Mouse (Mus musculus) embryonic stem cell, embryonic (primary cell): ENCODE measurements at regions not wholly inside any gene's neighbourhood (a gene's known extent, or its start where the extent isn't known, plus 50 kb on each side); places are given as distances from the start of the nearest gene placed in this dataset.

Experiments
- CTCF ChIA-PET, 4 experiments: fragments of 300-600 bp in 2 of 4; fragments of 350-600 bp in 2 of 4; sonication (Branson Sonifier 250); formaldehyde crosslinking; loops; one replicate each; lab custom pipeline; 2022; ENCODE audit warnings: inconsistent platforms in 2 of 4; lab: Charles Lee
- POLR2A ChIA-PET, 4 experiments: fragments of 300-600 bp in 2 of 4; fragments of 350-600 bp in 2 of 4; sonication (Branson Sonifier 250); formaldehyde crosslinking; loops; one replicate each; lab custom pipeline; 2022; ENCODE audit warnings: antibody characterized with exemption in 4 of 4, inconsistent platforms in 1 of 4; lab: Charles Lee

DNA sequence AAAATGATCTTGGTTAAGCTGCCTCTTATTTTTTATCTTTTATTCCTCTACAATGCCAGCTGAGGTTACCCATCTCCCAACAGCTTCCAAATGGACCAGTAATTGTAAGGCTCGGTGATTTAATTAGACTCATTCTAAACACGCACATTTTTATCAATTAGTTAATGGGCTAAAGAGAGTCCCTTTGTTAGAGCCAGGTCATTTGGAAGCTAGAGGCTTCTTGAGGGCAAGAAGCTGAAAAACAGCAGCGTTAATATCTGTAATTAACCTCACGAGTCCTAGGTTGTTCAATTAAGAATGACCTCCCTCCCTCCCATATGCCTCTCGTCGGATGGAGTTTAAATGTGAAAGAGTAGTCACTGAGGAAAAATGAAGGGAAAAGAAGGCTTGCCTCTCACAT, 66.5 kb downstream of the Otx2 start:
- POLR2A ChIA-PET, result interaction anchor here in 1 of 4 experiments (1.7 kb wide), 1 partner anchor 15 kb away, joined by 4 read pairs; no protein-coding TSS in a partner anchor
- CTCF ChIA-PET, result interaction anchor here in 1 of 4 experiments (0.6 kb wide), 1 partner anchor 523 kb away, joined by 9 read pairs; no protein-coding TSS in a partner anchor

DNA sequence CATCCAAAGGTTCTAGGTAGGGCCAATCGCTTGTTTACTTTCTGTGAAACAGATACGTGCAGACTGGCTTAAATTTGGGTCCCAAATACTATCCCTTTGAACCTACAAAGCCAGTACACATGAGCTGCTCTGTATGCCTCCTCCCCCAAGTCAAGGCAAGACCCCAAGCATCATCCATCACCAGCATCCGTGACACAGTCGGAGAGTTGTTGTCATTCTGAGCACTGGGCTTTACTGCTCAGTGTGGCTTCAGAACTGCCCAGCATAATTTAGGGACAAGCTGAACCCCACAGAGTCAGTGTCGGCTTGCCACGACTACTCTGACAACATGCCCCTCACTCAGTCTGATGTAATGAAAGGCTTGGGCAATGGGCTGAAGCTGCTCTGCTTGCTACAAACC, 70.1 kb downstream of the Otx2 start:
- CTCF ChIA-PET, result no interaction called here
- POLR2A ChIA-PET, result interaction anchor here in 1 of 4 experiments (0.5 kb wide), 1 partner anchor 230 kb away, joined by 3 read pairs; no protein-coding TSS in a partner anchor

DNA sequence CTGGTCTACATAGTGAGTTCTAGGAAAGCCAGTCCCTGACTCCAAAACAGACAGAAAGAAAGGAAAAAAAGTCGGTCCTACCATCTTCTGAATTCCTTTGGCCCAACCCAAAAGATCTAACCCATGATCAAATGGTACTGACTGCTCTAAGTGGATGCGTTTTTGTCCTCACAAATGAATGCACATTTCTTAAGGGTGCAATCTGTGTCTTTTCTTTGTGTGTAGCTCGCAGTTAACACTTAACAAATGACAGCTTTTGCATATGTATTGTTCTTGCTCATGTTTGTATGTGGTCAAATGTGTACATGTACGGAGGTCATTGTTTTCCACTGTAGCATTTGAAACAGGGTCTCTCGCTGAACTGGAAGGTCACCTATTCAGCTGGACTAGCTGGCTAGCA, 79.3 kb downstream of the Otx2 start:
- CTCF ChIA-PET, result interaction anchor here in 1 of 4 experiments (0.6 kb wide), 1 partner anchor 1302 kb away, joined by 3 read pairs; no protein-coding TSS in a partner anchor
- POLR2A ChIA-PET, result interaction anchor here in 3 of 4 experiments (0.6 to 1.5 kb wide), 12 partner anchors 10 to 280 kb away, joined by 3 to 9 read pairs (median 4); no protein-coding TSS in a partner anchor

DNA sequence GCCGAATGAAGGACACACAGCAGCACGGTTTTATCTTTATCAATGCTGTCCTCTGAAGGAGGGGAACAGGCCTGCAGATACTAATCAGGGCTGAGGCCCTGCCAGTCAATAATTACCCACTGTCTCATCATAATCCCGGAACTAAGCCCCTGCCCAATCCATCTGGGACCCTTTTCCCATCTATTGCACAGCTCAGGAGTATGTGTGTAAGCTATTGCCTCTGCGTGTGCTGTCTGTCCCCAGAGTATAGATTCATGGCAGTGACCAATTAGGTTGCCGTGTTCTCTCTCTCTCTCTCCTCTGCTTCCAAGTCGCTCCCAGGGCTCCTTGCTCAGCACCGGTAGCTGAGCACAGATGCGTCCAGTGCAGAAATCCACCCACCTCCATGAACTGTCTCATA, 80.3 kb downstream of the Otx2 start:
- POLR2A ChIA-PET, result interaction anchor here in 2 of 4 experiments (1.4 to 1.5 kb wide), 2 partner anchors 62 kb away, joined by 3 read pairs; no protein-coding TSS in a partner anchor
- CTCF ChIA-PET, result no interaction called here

DNA sequence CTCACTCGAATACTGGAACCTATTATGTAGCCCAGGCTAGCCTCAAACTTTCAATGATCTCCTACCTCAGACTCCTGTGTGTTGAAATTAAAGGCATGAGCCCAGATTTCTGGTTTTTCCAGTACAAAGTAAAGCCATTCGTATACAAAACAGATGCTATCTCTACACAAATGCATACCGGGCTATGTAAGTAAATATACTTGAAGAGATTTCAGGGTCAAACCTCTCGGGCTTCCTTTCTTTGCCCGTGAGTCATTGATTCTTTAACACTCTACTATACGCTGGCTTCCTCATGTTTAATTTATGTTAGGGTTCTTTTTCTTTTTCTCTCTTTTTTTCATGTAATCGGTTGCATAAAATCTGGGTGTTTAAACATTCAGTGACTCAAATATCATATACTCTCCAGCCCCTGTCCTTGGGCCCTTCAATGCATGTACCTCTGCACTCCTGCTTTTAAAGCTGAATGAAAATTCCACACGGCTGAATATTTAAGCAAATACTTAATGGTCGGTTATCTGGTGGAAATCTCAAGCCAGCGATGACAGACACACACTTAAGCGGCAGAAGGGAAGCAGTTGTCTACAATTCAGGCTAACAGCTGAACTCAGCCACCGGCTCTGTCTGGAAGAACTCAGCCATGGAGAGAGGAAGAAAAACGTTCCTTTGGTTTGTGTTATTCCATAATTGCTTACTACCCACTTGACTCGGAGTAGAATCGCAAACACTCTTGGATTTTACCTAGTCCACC, 82.0 kb downstream of the Otx2 start:
- POLR2A ChIA-PET, result interaction anchor here in 2 of 4 experiments (0.6 to 1.5 kb wide), 3 partner anchors 15 to 69 kb away, joined by 3 to 4 read pairs (median 3); no protein-coding TSS in a partner anchor
- CTCF ChIA-PET, result interaction anchor here in 1 of 4 experiments (0.6 kb wide), 1 partner anchor 436 kb away, joined by 3 read pairs; no protein-coding TSS in a partner anchor

DNA sequence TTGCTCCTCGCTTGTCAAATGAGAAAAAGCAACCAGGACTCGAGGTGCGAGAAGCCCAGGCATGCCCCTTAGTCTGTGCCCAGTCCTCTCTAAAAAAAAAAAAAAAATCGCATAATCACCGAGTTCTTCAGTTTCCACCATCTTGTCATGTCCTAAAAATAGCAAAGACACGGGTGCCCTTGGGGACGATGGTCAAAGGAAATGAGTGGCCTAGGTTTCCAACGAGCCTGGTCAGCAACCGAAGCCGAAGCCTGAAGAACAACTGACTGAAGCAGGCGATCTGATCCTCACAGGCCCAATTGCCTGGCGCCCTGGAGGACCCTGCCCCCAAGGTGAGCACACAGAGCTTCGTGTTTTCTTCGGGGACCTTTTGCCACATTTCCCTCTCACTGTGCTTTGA, 83.2 kb downstream of the Otx2 start:
- POLR2A ChIA-PET, result interaction anchor here in 3 of 4 experiments (0.6 to 1.0 kb wide), 4 partner anchors 8 to 770 kb away, joined by 3 to 5 read pairs (median 4); no protein-coding TSS in a partner anchor
- CTCF ChIA-PET, result interaction anchor here in 1 of 4 experiments (0.8 kb wide), 1 partner anchor 8 kb away, joined by 4 read pairs; no protein-coding TSS in a partner anchor

DNA sequence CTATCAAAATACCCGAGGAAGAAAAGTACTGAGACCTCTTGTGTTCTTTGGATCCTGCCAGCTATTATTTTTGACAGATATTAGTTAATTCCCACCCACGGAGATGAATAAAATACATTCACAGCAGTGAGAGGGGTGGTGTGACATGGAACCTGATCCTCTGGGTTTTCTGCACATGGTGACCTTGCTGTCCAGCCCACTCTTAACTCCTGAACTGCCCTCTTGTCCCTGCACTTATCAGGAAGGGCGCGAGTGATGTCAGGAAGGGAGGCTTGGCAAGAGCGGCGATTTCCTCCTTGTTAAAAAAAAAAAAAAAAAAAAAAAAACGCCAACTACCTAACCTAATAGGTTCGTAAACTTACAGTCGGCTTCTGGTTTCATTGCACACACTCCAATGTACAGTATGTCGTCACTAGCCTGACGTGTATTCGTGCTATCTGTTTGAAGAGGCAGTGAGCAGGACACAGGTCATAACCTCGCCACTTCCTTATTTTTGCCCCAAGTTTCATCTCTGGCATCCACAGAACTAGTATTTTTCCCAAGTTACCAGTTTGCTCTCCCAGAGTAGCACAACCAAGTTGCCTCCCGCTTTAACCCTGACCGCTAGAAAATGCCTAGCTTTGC, 83.8 kb downstream of the Otx2 start:
- ChIA-PET CTCF (interaction anchor here in 2 of 4 experiments (0.6 kb wide), 3 partner anchors 9 to 324 kb away, joined by 3 to 8 read pairs (median 4); no protein-coding TSS in a partner anchor), POLR2A (interaction anchor here (0.6 to 1.0 kb wide), 5 partner anchors 8 to 1225 kb away, joined by 3 to 7 read pairs (median 4); no protein-coding TSS in a partner anchor)

DNA sequence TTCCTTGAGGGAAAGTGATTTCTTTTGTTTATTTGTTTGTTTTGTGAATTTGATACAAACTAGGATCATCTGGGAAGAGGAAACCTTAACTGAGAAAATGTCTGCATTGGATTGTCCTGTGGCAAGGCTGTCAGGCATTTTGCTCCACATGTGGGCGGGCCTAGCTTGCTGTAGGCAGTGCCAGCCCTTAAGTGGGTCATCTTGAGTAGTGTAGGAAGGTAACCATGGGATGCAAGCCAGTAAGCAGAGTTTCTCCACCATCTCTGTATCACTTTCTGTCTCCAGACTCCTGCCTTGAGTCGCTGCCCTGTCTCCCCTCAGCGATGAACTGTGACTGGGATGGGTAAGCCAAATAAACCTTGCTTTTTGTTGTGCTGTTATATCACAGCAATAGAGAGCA, 87.8 kb downstream of the Otx2 start:
- ChIA-PET CTCF (no interaction called here), POLR2A (interaction anchor here in 1 of 4 experiments (0.7 kb wide), 1 partner anchor 123 kb away, joined by 3 read pairs; no protein-coding TSS in a partner anchor)

DNA sequence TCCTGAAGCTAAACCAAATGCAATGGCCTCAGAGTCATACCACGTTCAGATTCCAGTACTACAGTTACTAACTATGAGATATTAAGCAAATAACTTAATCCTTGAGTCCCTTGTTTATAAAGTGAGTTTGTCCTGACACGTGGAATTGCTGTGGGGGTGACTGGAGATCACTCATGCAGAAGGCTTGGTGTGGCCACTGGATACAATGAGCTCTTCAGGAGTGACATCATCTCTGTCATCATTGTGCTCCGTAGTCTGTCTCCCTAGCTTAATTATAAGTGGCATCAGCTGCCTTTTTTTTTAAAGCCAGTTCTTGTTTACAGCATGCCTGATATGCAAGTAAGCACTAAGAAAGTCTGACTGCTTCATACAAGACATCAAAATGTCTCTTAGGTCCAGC, 89.0 kb downstream of the Otx2 start:
- CTCF ChIA-PET, result no interaction called here
- POLR2A ChIA-PET, result interaction anchor here in 1 of 4 experiments (1.3 kb wide), 1 partner anchor 10 kb away, joined by 4 read pairs; no protein-coding TSS in a partner anchor

DNA sequence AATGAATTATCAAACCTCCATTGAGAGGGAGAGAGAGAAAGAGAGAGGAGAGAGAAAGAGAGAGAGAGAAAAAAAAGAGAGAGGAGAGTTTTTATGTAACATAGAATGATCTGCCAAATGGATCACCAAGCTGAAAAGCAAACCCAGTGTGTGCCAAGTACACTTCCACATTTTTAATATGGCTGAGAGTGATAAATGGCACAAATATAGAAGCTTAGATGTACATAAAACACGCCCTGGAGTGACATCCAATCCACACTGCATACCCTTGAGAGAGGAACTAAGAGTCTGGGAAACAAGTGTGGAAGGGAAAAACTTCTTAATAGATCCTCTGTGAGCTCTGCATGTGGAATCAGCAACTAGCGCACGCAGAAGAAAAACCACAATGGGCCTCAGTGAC, 90.1 kb downstream of the Otx2 start:
- ChIA-PET POLR2A (interaction anchor here in 1 of 4 experiments (1.1 to 1.3 kb wide), 2 partner anchors 11 to 129 kb away, joined by 3 to 4 read pairs; no protein-coding TSS in a partner anchor), CTCF (no interaction called here)

DNA sequence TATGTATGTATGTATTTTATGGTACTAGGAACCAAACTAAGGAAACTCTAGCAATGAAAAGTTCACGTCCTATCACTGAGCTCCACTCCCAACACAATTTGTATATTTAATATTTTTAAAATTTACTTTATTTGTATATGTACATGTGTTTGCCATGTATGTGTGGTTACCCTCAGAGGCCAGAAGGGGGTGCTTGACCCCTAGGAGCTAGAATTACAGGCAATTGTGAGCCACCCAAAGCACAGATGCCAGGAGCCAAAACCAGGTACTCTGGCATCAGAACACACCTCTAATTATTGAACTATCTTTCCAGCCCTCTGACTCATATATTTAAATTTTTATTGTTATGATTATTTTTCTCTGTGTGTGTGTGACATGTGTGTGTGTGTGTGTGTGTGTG, 91.5 kb downstream of the Otx2 start:
- ChIA-PET CTCF (interaction anchor here in 3 of 4 experiments (0.6 to 2.4 kb wide), 9 partner anchors 9 to 422 kb away, joined by 3 to 17 read pairs (median 3); no protein-coding TSS in a partner anchor), POLR2A (interaction anchor here in 2 of 4 experiments (1.0 to 1.4 kb wide), 2 partner anchors 8 to 10 kb away, joined by 4 read pairs; no protein-coding TSS in a partner anchor)

DNA sequence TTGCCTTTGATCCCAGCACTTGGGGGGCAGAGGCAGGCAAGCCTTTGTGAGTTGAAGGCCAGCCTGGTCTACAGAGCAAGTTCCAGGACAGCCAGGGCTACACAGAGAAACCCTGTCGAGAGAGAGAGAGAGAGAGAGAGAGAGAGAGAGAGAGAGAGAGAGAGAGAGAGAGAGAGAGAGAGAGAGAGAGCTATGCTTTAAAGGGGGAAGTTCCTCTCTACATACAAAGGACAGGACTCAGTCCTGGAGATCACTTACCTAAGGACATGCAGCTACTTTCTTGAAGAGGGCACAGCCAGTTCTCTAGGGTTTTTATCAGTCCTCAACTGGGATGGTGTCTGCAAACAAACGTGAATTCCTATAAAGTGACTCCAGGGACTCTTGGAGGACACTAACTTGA, 92.3 kb downstream of the Otx2 start:
- POLR2A ChIA-PET, result interaction anchor here (0.6 to 1.0 kb wide), 6 partner anchors 9 to 393 kb away, joined by 3 to 7 read pairs (median 4); no protein-coding TSS in a partner anchor
- CTCF ChIA-PET, result interaction anchor here in 3 of 4 experiments (0.6 to 2.4 kb wide), 6 partner anchors 8 to 446 kb away, joined by 3 to 17 read pairs (median 4); no protein-coding TSS in a partner anchor

DNA sequence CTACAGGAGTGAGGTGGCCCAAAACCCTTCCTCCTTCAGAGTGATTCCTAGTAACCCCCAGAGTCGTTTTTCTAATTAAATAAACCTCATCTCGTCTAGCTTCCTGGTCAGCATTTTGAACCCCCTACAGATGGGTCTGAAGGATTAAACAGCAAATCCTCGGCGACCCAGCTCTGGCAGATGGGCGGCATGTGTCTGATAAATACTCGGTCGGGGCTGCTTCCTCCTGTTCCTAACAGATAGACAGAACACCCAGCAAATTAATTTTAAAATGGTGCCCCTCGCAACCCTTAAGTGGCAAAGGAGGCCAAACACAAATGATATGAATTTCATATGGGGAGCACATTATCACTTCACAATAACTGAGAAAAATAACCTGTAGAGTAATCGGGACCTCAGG, 93.2 kb downstream of the Otx2 start:
- ChIA-PET POLR2A (interaction anchor here in 2 of 4 experiments (0.6 to 0.9 kb wide), 3 partner anchors 10 to 46 kb away, joined by 3 to 4 read pairs (median 3); no protein-coding TSS in a partner anchor), CTCF (interaction anchor here in 1 of 4 experiments (0.7 to 2.4 kb wide), 3 partner anchors 9 to 405 kb away, joined by 3 to 17 read pairs (median 4); no protein-coding TSS in a partner anchor)

DNA sequence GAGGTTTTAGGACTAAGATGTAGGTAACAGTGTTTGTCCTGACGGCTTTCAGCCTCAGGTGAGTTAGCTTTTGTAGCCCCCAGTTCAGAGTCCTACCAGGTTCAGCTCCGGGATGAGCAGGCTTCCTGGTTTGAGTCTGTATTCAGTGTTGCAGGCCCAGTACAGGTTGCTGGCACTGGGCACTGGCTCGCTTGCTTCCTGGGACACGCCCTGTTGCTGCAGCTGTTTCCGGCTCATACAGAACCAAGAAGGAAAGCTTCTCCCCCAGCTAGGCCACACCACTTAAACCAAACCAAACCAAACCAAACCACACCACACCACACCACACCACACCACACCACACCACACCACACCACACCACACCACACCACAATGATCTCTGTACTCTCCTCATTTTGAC, 93.6 kb downstream of the Otx2 start:
- ChIA-PET CTCF (no interaction called here), POLR2A (interaction anchor here in 1 of 4 experiments (0.6 kb wide), 1 partner anchor 39 kb away, joined by 3 read pairs; no protein-coding TSS in a partner anchor)
